Mouse (Mus musculus): Measurements from ENCODE around the gene Chrm4. TPM values are rescaled to one million over a fixed set of nuclear protein-coding genes. Genes with fewer than 3 reads are reported as not detected.
A peak's percentile ranks its signal among the peaks of the same experiment; 100 is the strongest.

Gene Chrm4
- polyA plus RNA-seq, 1 experiment from 2014 or later: not detected

- peaks cover 50% of the 10 kb centered on the region for H3K36me3 ChIP-seq (ENCODE audit: control insufficient read depth, insufficient read depth, low read length)
- no peak overlapping the region for H3K4me2 ChIP-seq (replicated peaks; ENCODE audit: low read depth, low read length)
- H3K4me3 ChIP-seq (ENCODE audit: low read length): no peak overlapping the region
- H3K9ac ChIP-seq (ENCODE audit: low read depth, low read length): peak overlapping the region; percentile 38; the same call in 1 of the 2 replicates
- H3K9me3 ChIP-seq (ENCODE audit: control insufficient read depth, low read length): no peaks in the 10 kb centered on the region
- H3K27me3 ChIP-seq (ENCODE audit: control insufficient read depth, insufficient read depth, low read length): no peaks in the 10 kb centered on the region
- no peak for ATAC-seq (ENCODE audit: low FRiP score, low TSS enrichment)
- H3K27ac ChIP-seq (ENCODE audit: low read depth, low read length): peak overlapping the region; percentile 97
- 19% methylated on average over 9 of the region's 9 CpGs for WGBS
- peaks cover 29% of the 10 kb centered on the region for H3K4me1 ChIP-seq (ENCODE audit: control insufficient read depth, insufficient read depth, low read length)
Measured at GRCm38 (mm10) chr2:91933471-91933870, 6.4 kb downstream of the Chrm4 start.

GRCm38 (mm10) chr2:91934016-91934415, 7.0 kb downstream of the Chrm4 start:
- ATAC-seq (ENCODE audit: low FRiP score, low TSS enrichment): no peak
- no peaks in the 10 kb centered on the region for H3K27me3 ChIP-seq (ENCODE audit: control insufficient read depth, insufficient read depth, low read length)
- H3K27ac ChIP-seq (ENCODE audit: low read depth, low read length): peak overlapping the region; percentile 97
- H3K4me2 ChIP-seq (replicated peaks; ENCODE audit: low read depth, low read length): no peak overlapping the region
- H3K9ac ChIP-seq (ENCODE audit: low read depth, low read length): no peak overlapping the region
- H3K4me3 ChIP-seq (ENCODE audit: low read length): no peak overlapping the region
- WGBS: 37% methylated on average over 8 of the region's 8 CpGs
- peaks cover 55% of the 10 kb centered on the region for H3K36me3 ChIP-seq (ENCODE audit: control insufficient read depth, insufficient read depth, low read length)
- H3K9me3 ChIP-seq (ENCODE audit: control insufficient read depth, low read length): no peaks in the 10 kb centered on the region
- H3K4me1 ChIP-seq (ENCODE audit: control insufficient read depth, insufficient read depth, low read length): peaks cover 29% of the 10 kb centered on the region

- WGBS: 83% methylated on average over 9 of the region's 9 CpGs
- no peak overlapping the region for H3K4me3 ChIP-seq (ENCODE audit: low read length)
- H3K4me1 ChIP-seq (ENCODE audit: control insufficient read depth, insufficient read depth, low read length): peaks cover 23% of the 10 kb centered on the region
- no peak for ATAC-seq (ENCODE audit: low FRiP score, low TSS enrichment)
- no peak overlapping the region for H3K9ac ChIP-seq (ENCODE audit: low read depth, low read length)
- no peak overlapping the region for H3K27ac ChIP-seq (ENCODE audit: low read depth, low read length)
- no peak overlapping the region for H3K4me2 ChIP-seq (replicated peaks; ENCODE audit: low read depth, low read length)
- peaks cover 58% of the 10 kb centered on the region for H3K36me3 ChIP-seq (ENCODE audit: control insufficient read depth, insufficient read depth, low read length)
- no peaks in the 10 kb centered on the region for H3K27me3 ChIP-seq (ENCODE audit: control insufficient read depth, insufficient read depth, low read length)
- H3K9me3 ChIP-seq (ENCODE audit: control insufficient read depth, low read length): no peaks in the 10 kb centered on the region
Measured at GRCm38 (mm10) chr2:91934826-91935525, 7.9 kb downstream of the Chrm4 start.

GRCm38 (mm10) chr2:91936154-91936553, 9.1 kb downstream of the Chrm4 start:
- Histone ChIP-seq H3K27me3 (ENCODE audit: control insufficient read depth, insufficient read depth, low read length) (no peaks in the 10 kb centered on the region), H3K27ac (ENCODE audit: low read depth, low read length) (no peak overlapping the region), H3K36me3 (ENCODE audit: control insufficient read depth, insufficient read depth, low read length) (peaks cover 66% of the 10 kb centered on the region), H3K4me2 (replicated peaks; ENCODE audit: low read depth, low read length) (no peak overlapping the region), H3K9me3 (ENCODE audit: control insufficient read depth, low read length) (no peaks in the 10 kb centered on the region), H3K9ac (ENCODE audit: low read depth, low read length) (no peak overlapping the region), H3K4me3 (ENCODE audit: low read length) (no peak overlapping the region), H3K4me1 (ENCODE audit: control insufficient read depth, insufficient read depth, low read length) (peaks cover 23% of the 10 kb centered on the region)
- ATAC-seq (ENCODE audit: low FRiP score, low TSS enrichment): no peak
- WGBS: 91% methylated on average over 7 of the region's 7 CpGs

- Histone ChIP-seq H3K4me1 (ENCODE audit: control insufficient read depth, insufficient read depth, low read length) (0 out of 2 replicates have a peak, but pooled peaks cover 2% of the 10 kb centered on the region), H3K4me3 (ENCODE audit: low read length) (no peak overlapping the region), H3K4me2 (replicated peaks; ENCODE audit: low read depth, low read length) (no peak overlapping the region), H3K36me3 (ENCODE audit: control insufficient read depth, insufficient read depth, low read length) (peaks cover 65% of the 10 kb centered on the region), H3K9me3 (ENCODE audit: control insufficient read depth, low read length) (no peaks in the 10 kb centered on the region), H3K27ac (ENCODE audit: low read depth, low read length) (no peak overlapping the region), H3K9ac (ENCODE audit: low read depth, low read length) (no peak overlapping the region), H3K27me3 (ENCODE audit: control insufficient read depth, insufficient read depth, low read length) (no peaks in the 10 kb centered on the region)
- 81% methylated on average over 15 of the region's 15 CpGs for WGBS
- no peak for ATAC-seq (ENCODE audit: low FRiP score, low TSS enrichment)
Measured at GRCm38 (mm10) chr2:91939303-91939935, 12.4 kb downstream of the Chrm4 start.

- Histone ChIP-seq H3K4me2 (replicated peaks; ENCODE audit: low read depth, low read length) (no peak overlapping the region), H3K4me1 (ENCODE audit: control insufficient read depth, insufficient read depth, low read length) (peaks cover 3% of the 10 kb centered on the region; the same call in 1 of the 2 replicates), H3K9ac (ENCODE audit: low read depth, low read length) (no peak overlapping the region), H3K36me3 (ENCODE audit: control insufficient read depth, insufficient read depth, low read length) (peaks cover 44% of the 10 kb centered on the region), H3K27me3 (ENCODE audit: control insufficient read depth, insufficient read depth, low read length) (no peaks in the 10 kb centered on the region), H3K27ac (ENCODE audit: low read depth, low read length) (no peak overlapping the region), H3K9me3 (ENCODE audit: control insufficient read depth, low read length) (no peaks in the 10 kb centered on the region), H3K4me3 (ENCODE audit: low read length) (no peak overlapping the region)
- no peak for ATAC-seq (ENCODE audit: low FRiP score, low TSS enrichment)
- WGBS: 67% methylated on average over 6 of the region's 6 CpGs
Measured at GRCm38 (mm10) chr2:91942356-91942755, 15.3 kb downstream of the Chrm4 start.

GRCm38 (mm10) chr2:91944170-91944950, 17.3 kb downstream of the Chrm4 start:
- peak; percentile 71 for ATAC-seq (ENCODE audit: low FRiP score, low TSS enrichment)
- Histone ChIP-seq H3K9me3 (ENCODE audit: control insufficient read depth, low read length) (no peaks in the 10 kb centered on the region), H3K4me2 (replicated peaks; ENCODE audit: low read depth, low read length) (no peak overlapping the region), H3K36me3 (ENCODE audit: control insufficient read depth, insufficient read depth, low read length) (peaks cover 24% of the 10 kb centered on the region), H3K9ac (ENCODE audit: low read depth, low read length) (no peak overlapping the region; the same call in 1 of the 2 replicates), H3K27ac (ENCODE audit: low read depth, low read length) (0 out of 2 replicates have a peak overlapping the region, but pooled peaks have one; percentile 11), H3K4me1 (ENCODE audit: control insufficient read depth, insufficient read depth, low read length) (peaks cover 22% of the 10 kb centered on the region), H3K4me3 (ENCODE audit: low read length) (no peak overlapping the region), H3K27me3 (ENCODE audit: control insufficient read depth, insufficient read depth, low read length) (no peaks in the 10 kb centered on the region)
- WGBS: 39% methylated on average over 13 of the region's 13 CpGs

GRCm38 (mm10) chr2:91945483-91945882, 18.4 kb downstream of the Chrm4 start, which contains the start of gene Gm9821:
Gm9821 (plus strand) TSS chr2:91945703.
- Histone ChIP-seq H3K9me3 (ENCODE audit: control insufficient read depth, low read length) (no peaks in the 10 kb centered on the region), H3K4me3 (ENCODE audit: low read length) (no peak within 1 kb of the TSS), H3K27ac (ENCODE audit: low read depth, low read length) (0 out of 2 replicates have a peak within 1 kb of the TSS, but pooled peaks have one; percentile 11), H3K9ac (ENCODE audit: low read depth, low read length) (peak within 1 kb of the TSS; percentile 12; the same call in 1 of the 2 replicates), H3K27me3 (ENCODE audit: control insufficient read depth, insufficient read depth, low read length) (no peaks in the 10 kb centered on the region), H3K4me2 (replicated peaks; ENCODE audit: low read depth, low read length) (no peak within 1 kb of the TSS), H3K36me3 (ENCODE audit: control insufficient read depth, insufficient read depth, low read length) (peaks cover 14% of the 10 kb centered on the region; the same call in 1 of the 2 replicates), H3K4me1 (ENCODE audit: control insufficient read depth, insufficient read depth, low read length) (peaks cover 33% of the 10 kb centered on the region)
- no peak for ATAC-seq (ENCODE audit: low FRiP score, low TSS enrichment)
- WGBS: 84% methylated on average over 18 of the region's 18 CpGs
